Mouse (Mus musculus) E14TG2a.4 (cell line): Measurements from ENCODE around the gene Carns1.

Source experiments
- CTCF ChIP-seq: conservative IDR thresholded peaks from 2 replicates; pipeline ENCODE4 v1.5.1; 2014; ENCODE audit warnings: low read length
- NANOG ChIP-seq: IDR thresholded peaks from 2 replicates; pipeline ENCODE4 v1.6.1; 2014; ENCODE audit warnings: borderline replicate concordance, low read length, mixed read lengths
- POU5F1 ChIP-seq: IDR thresholded peaks from 2 replicates; pipeline ENCODE4 v1.6.1; 2014; ENCODE audit warnings: low read length, borderline replicate concordance

GRCm38 (mm10) chr19:4129462-4129861 lies 45.8 kb downstream of the Carns1 start:
- no peak for TF ChIP-seq CTCF
- TF ChIP-seq NANOG = no peak
- TF ChIP-seq POU5F1 = no peak
